Mouse (Mus musculus): ENCODE data around the gene Tas2r116. TPM values are rescaled to one million over a fixed set of nuclear protein-coding genes. Genes with fewer than 3 reads are reported as not detected.

The Tas2r116 gene
- not detected in 2 replicates for polyA plus RNA-seq (2014; fragmentation: Nextera tagmentation; extraction: Ambion mirVana)

- H3K4me3 ChIP-seq (ENCODE audit: low read depth, low read length): no peak within 1 kb of the TSS
- no peak within 1 kb of the TSS for H3K27ac ChIP-seq (replicated peaks; ENCODE audit: low read depth, low read length)
- H3K9ac ChIP-seq (ENCODE audit: low read depth, low read length): no peak within 1 kb of the TSS
- ATAC-seq (ENCODE audit: low read depth): no peak
- no peaks in the 10 kb centered on the region for H3K4me1 ChIP-seq (ENCODE audit: control insufficient read depth, insufficient read depth, low read length)
- WGBS: 75% methylated on average over 1 of the region's 1 CpGs
- H3K36me3 ChIP-seq (ENCODE audit: control insufficient read depth, insufficient read depth, low read length): no peaks in the 10 kb centered on the region
- H3K27me3 ChIP-seq (replicated peaks; ENCODE audit: control insufficient read depth, insufficient read depth, low read length): no peaks in the 10 kb centered on the region
- DNase-seq (ENCODE audit: low spot score): no peak
- H3K9me3 ChIP-seq (ENCODE audit: control insufficient read depth, low read length): no peaks in the 10 kb centered on the region
- H3K4me2 ChIP-seq (ENCODE audit: low read depth, low read length): no peak within 1 kb of the TSS
Measured at GRCm38 (mm10) chr6:132855138-132855537, at the start of gene Tas2r116. Gene Tas2r116 (plus strand): TSS chr6:132855438.

- Histone ChIP-seq H3K4me2 (ENCODE audit: low read depth, low read length) (no peak within 1 kb of the TSS), H3K9me3 (ENCODE audit: control insufficient read depth, low read length) (no peaks in the 10 kb centered on the region), H3K9ac (ENCODE audit: low read depth, low read length) (no peak within 1 kb of the TSS), H3K27me3 (replicated peaks; ENCODE audit: control insufficient read depth, insufficient read depth, low read length) (no peaks in the 10 kb centered on the region), H3K36me3 (ENCODE audit: control insufficient read depth, insufficient read depth, low read length) (no peaks in the 10 kb centered on the region), H3K4me1 (ENCODE audit: control insufficient read depth, insufficient read depth, low read length) (no peaks in the 10 kb centered on the region), H3K27ac (replicated peaks; ENCODE audit: low read depth, low read length) (no peak within 1 kb of the TSS), H3K4me3 (ENCODE audit: low read depth, low read length) (no peak within 1 kb of the TSS)
- no peak for ATAC-seq (ENCODE audit: low read depth)
- WGBS: 68% methylated on average over 1 of the region's 1 CpGs
- DNase-seq (ENCODE audit: low spot score): no peak
Measured at GRCm38 (mm10) chr6:132846842-132847241, 8.4 kb upstream of the Tas2r116 start, which contains the start of gene Tas2r123. Gene Tas2r123 (plus strand): TSS chr6:132847142.

GRCm38 (mm10) chr6:132867708-132868107, 12.5 kb downstream of the Tas2r116 start, which contains the start of gene Tas2r110:
Gene Tas2r110 (plus strand): TSS chr6:132868008.
- Histone ChIP-seq H3K9me3 (ENCODE audit: control insufficient read depth, low read length) (no peaks in the 10 kb centered on the region), H3K4me1 (ENCODE audit: control insufficient read depth, insufficient read depth, low read length) (no peaks in the 10 kb centered on the region), H3K4me3 (ENCODE audit: low read depth, low read length) (no peak within 1 kb of the TSS), H3K9ac (ENCODE audit: low read depth, low read length) (no peak within 1 kb of the TSS), H3K4me2 (ENCODE audit: low read depth, low read length) (no peak within 1 kb of the TSS), H3K27ac (replicated peaks; ENCODE audit: low read depth, low read length) (no peak within 1 kb of the TSS), H3K36me3 (ENCODE audit: control insufficient read depth, insufficient read depth, low read length) (no peaks in the 10 kb centered on the region), H3K27me3 (replicated peaks; ENCODE audit: control insufficient read depth, insufficient read depth, low read length) (no peaks in the 10 kb centered on the region)
- DNase-seq (ENCODE audit: low spot score): no peak
- no peak for ATAC-seq (ENCODE audit: low read depth)

DNA sequence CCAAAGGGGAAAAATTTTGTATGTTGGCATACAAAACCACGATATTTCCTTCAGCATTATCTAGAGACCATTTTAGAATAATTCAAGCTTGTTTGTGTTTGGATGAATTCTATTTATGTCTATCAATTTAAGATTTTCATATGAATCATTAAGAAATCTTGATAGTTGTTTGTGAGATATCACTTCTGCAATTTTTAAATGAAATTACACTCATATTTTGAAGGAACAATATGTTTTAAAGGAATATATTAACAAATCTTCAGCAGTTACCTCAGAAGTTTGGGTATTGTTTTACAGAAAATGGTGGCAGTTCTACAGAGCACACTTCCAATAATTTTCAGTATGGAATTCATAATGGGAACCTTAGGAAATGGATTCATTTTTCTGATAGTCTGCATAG, 37.5 kb downstream of the Tas2r116 start, which contains the start of gene Tas2r113:
TSS of gene Tas2r113 (plus strand) at position 301 of the 400 bp plus-strand sequence.
- WGBS: 72% methylated on average over 1 of the region's 1 CpGs
- H3K4me2 ChIP-seq (ENCODE audit: low read depth, low read length): no peak within 1 kb of the TSS
- H3K9me3 ChIP-seq (ENCODE audit: control insufficient read depth, low read length): no peaks in the 10 kb centered on the region
- H3K36me3 ChIP-seq (ENCODE audit: control insufficient read depth, insufficient read depth, low read length): no peaks in the 10 kb centered on the region
- ATAC-seq (ENCODE audit: low read depth): no peak
- no peak within 1 kb of the TSS for H3K27ac ChIP-seq (replicated peaks; ENCODE audit: low read depth, low read length)
- no peak within 1 kb of the TSS for H3K9ac ChIP-seq (ENCODE audit: low read depth, low read length)
- DNase-seq (ENCODE audit: low spot score): no peak
- H3K4me3 ChIP-seq (ENCODE audit: low read depth, low read length): no peak within 1 kb of the TSS
- no peaks in the 10 kb centered on the region for H3K4me1 ChIP-seq (ENCODE audit: control insufficient read depth, insufficient read depth, low read length)
- H3K27me3 ChIP-seq (replicated peaks; ENCODE audit: control insufficient read depth, insufficient read depth, low read length): no peaks in the 10 kb centered on the region

Other genes with a start within 250 kb of the Tas2r116 start
- gene A630073D07Rik, start 203.9 kb upstream of the Tas2r116 start, polyA plus RNA-seq (2014; fragmentation: Nextera tagmentation; extraction: Ambion mirVana): not detected in 2 replicates
- not detected in 2 replicates for gene Tas2r120, start 198.5 kb upstream of the Tas2r116 start, polyA plus RNA-seq (2014; fragmentation: Nextera tagmentation; extraction: Ambion mirVana)
- gene Tas2r121, start 154.4 kb upstream of the Tas2r116 start, polyA plus RNA-seq (2014; fragmentation: Nextera tagmentation; extraction: Ambion mirVana): not detected in 2 replicates
- gene Tas2r122, start 143.5 kb upstream of the Tas2r116 start, polyA plus RNA-seq (2014; fragmentation: Nextera tagmentation; extraction: Ambion mirVana): not detected in 2 replicates
- gene Tas2r115, start 117.4 kb upstream of the Tas2r116 start, polyA plus RNA-seq (2014; fragmentation: Nextera tagmentation; extraction: Ambion mirVana): not detected in 2 replicates
- not detected in 2 replicates for gene Tas2r124, start 100.7 kb upstream of the Tas2r116 start, polyA plus RNA-seq (2014; fragmentation: Nextera tagmentation; extraction: Ambion mirVana)
- gene Tas2r102, start 93.3 kb upstream of the Tas2r116 start, polyA plus RNA-seq (2014; fragmentation: Nextera tagmentation; extraction: Ambion mirVana): not detected in 2 replicates
- gene Tas2r136, start 77.3 kb upstream of the Tas2r116 start, polyA plus RNA-seq (2014; fragmentation: Nextera tagmentation; extraction: Ambion mirVana): not detected in 2 replicates
- not detected in 2 replicates for gene Tas2r117, start 52.6 kb upstream of the Tas2r116 start, polyA plus RNA-seq (2014; fragmentation: Nextera tagmentation; extraction: Ambion mirVana)
- gene Tas2r123, start 8.3 kb upstream of the Tas2r116 start, polyA plus RNA-seq (2014; fragmentation: Nextera tagmentation; extraction: Ambion mirVana): not detected in 2 replicates
- gene Tas2r110, start 12.6 kb downstream of the Tas2r116 start, polyA plus RNA-seq (2014; fragmentation: Nextera tagmentation; extraction: Ambion mirVana): not detected in 2 replicates
- gene Tas2r113, start 37.6 kb downstream of the Tas2r116 start, polyA plus RNA-seq (2014; fragmentation: Nextera tagmentation; extraction: Ambion mirVana): not detected in 2 replicates
- gene Tas2r125, start 54.2 kb downstream of the Tas2r116 start, polyA plus RNA-seq (2014; fragmentation: Nextera tagmentation; extraction: Ambion mirVana): not detected in 2 replicates
- gene Tas2r129, start 95.7 kb downstream of the Tas2r116 start, polyA plus RNA-seq (2014; fragmentation: Nextera tagmentation; extraction: Ambion mirVana): not detected in 2 replicates
- gene Tas2r131, start 102.5 kb downstream of the Tas2r116 start, polyA plus RNA-seq (2014; fragmentation: Nextera tagmentation; extraction: Ambion mirVana): not detected in 2 replicates
- not detected in 2 replicates for gene Tas2r109, start 125.5 kb downstream of the Tas2r116 start, polyA plus RNA-seq (2014; fragmentation: Nextera tagmentation; extraction: Ambion mirVana)
- gene Tas2r103, start 181.7 kb downstream of the Tas2r116 start, polyA plus RNA-seq (2014; fragmentation: Nextera tagmentation; extraction: Ambion mirVana): not detected in 2 replicates
- not detected in 2 replicates for gene Tas2r140, start 200.4 kb downstream of the Tas2r116 start, polyA plus RNA-seq (2014; fragmentation: Nextera tagmentation; extraction: Ambion mirVana)
- gene Smim10l1, start 249.5 kb downstream of the Tas2r116 start, polyA plus RNA-seq (2014; fragmentation: Nextera tagmentation; extraction: Ambion mirVana): 67.6 and 69.7 TPM in 2 replicates